Mouse (Mus musculus): Measurements from ENCODE around the gene Eme1. TPM values are rescaled to one million over a fixed set of nuclear protein-coding genes. Genes with fewer than 3 reads are reported as not detected.
"Not testable (repeated sequence)": the region's sequence is repeated elsewhere in the genome, so short reads cannot be mapped to it uniquely, and the experiment has no call there.

Eme1 gene
- total RNA-seq (2021), result 1 to 10 TPM; 1.3 to 1.6 TPM

DNA sequence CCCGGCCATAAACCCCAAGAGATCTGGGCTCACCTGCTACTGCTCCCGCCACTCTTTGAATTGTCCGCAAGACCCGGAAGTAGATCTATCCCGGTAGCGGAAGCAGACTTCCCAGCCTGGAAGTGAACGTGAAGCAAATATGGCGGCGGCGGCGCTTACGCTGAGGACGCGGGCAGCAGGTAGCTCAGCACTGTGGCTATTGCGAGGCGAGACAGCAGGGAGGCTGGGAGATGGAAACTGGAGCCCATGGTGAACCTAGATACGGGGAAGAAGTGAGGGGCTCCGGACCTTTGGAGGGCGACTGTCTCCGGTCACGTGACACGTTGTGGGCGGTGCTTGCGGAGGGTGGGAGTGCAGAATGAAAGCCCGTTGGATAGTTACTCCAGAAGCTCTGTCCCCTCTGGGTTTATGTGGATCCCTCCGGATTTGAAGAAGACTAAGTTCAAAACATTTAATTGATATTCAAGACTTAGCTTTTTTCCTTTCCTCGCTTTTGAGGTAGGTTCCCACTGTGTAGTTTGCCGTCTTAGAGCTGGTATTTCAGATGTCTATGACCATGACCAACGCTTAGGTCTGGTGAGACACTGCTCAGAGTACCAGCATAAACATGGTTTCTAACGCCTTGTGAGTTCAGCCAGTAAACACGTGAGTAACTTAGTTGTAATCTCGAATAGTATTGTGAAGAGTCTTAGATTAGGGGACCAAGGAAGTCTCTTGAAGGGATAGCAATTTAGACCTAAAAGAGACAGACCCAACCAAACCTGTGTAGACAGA lies at the start of gene Eme1, which contains the start of gene Mrpl27:
TSS of gene Eme1 (minus strand) at position 302 of the 774 bp plus-strand sequence.
TSS of gene Mrpl27 (plus strand) at position 105 of the 774 bp plus-strand sequence.
- intact Hi-C loops (cut with DNase I), result no loop called here
- peak; percentile 79 for DNase-seq

DNA sequence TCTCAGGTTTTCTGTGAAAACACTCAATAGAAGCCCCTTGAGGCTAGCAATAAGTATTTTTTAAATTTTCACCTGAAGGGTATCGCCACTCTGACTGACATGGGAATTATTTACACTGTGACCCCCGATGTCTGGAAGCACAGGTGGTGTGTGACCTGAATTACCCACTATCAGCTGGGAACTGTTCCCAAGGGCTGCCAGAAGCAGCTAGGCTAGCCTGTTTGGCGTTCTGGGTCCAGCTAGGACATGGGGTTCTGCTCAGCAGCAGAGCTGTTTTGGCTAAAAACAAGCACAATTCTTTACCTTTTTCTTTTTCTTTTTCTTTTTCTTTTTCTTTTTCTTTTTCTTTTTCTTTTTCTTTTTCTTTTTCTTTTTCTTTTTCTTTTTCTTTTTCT lies 48.4 kb upstream of the Eme1 start:
- intact Hi-C loops (cut with DNase I), result no loop called here
- DNase-seq, result no peak

DNA sequence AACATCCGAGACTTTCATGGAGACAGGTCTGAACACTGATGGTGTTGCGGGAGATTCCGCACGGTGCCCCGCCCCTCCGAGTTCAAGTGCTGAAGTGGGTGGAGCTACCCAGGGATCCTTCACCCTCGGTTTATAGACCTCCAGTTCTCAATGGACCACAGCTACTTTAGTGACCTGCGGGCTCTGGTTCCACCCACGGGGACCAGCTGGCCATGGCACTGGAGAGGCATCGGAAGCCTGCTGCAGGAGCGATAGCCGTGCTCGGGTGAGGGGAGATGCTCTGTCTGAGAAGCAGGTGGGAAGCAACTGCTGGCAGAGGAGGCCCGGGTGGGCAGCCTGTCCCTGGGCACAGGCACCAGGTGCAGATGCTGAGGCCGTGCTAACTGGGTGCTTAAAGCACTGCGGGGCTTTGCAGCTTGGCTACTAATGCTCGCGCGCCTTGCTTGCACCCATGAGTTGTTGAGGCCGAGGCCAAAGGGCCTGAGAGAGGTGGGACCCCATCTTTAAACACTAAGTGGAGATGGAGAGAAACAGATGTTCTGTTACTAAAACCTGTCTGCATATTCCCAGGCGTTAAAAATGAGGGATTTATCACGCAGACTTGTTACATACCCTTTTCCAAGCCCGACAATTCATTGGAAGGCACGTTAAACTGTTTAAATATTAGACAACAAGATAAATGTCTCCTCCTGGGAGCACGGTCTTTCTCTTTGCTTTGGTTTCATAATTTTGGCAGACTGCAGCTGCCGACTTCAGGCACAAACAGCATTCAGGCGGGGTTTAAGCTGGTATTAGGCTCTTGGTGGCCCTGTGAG lies 47.8 kb upstream of the Eme1 start:
- DNase-seq, result peak; percentile 45
- intact Hi-C loops (cut with DNase I), result no loop called here

DNA sequence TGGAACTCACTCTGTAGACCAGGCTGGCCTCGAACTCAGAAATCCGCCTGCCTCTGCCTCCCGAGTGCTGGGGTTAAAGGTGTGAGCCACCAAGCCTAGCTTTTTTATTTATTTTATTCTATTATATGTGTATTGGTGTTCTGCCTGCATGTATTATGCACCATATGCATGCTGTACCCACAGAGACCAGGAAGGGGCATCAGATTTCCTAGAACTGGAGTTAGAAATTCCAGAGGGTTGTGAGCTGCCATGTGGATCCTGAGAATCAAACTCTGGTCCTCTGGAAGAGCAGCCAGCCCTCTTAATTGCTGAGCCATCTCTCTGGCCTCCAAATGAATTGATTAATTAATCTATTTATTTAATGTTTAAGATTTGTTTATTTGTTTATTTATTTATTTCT lies 45.6 kb upstream of the Eme1 start:
- intact Hi-C loops (cut with DNase I), result no loop called here
- no peak for DNase-seq

DNA sequence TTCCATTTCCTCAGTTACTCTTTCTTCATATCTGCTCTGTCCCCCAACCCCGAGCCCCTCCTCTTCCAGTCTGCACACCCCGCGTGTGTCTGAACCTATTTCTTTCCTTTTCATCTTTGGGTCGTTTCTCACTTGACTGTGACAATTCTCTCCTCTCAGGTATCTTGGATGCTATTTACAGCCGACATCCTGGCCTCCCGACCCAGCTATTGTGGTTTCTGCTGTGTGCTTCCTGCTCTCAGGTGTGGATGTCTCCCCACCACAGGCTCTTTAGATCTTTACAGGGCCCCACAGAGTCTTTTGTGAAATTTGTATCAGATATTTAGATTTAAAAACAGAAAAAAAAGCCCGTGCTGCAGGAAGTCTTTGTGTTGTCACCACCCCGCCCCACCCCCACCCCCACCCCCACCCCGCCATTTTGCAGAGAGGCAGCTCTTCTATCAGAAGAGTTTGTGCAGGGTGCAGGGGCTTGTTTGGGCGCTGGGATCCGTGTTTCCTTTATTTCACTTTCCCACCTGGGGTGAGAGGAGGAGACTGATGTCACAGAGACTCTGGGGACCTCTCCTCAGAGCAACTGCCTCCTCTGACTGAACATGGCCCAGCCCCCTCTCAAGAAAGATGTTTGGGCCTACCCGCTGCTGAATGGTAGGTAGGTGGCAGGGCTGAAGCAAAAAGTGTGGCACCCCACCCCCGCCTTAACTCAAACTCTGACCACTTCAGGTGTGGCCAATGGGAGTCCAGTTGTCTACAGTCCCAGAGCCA lies 44.1 kb upstream of the Eme1 start:
- DNase-seq, result no peak
- intact Hi-C loops (cut with DNase I), result no loop called here

DNA sequence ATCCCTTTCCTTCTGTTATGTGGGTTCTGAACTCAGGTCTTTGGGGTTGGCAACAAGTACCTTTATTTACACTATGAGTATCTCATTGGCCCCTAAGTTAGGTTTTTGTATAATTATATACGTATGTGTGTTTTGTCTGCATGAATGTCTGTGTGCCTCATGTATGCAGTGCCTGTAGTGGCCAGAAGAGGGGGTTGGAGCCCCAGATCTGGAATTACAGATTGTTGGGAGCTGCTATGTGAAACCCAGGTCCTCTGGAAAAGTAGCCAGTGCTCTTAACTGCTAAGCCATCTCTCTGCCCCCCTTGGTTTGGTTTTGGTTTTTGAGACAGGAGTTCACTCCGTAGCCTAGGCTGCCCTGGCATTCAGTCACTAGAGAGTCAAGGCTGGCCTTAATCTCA lies 43.4 kb upstream of the Eme1 start:
- no peak for DNase-seq
- intact Hi-C loops (cut with DNase I), result no loop called here

DNA sequence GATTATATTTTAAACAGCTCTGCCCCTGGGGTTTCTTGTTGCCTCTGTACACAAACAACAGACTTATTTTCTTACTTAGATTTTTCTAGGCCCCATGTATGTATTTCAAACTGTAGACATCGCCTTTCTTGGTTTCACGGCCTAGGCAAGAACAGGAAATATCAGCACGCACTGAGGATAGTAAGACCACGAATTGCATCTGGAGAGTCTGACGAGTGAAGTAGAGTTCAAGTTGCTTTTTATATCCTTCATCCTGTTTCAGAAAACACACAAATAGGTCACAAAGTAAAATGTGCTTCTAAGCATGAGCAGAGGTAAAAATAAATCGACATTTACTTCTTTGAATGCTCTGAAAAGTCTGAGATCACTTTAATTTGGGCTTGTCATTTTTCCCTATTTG lies 41.7 kb upstream of the Eme1 start:
- intact Hi-C loops (cut with DNase I), result no loop called here

DNA sequence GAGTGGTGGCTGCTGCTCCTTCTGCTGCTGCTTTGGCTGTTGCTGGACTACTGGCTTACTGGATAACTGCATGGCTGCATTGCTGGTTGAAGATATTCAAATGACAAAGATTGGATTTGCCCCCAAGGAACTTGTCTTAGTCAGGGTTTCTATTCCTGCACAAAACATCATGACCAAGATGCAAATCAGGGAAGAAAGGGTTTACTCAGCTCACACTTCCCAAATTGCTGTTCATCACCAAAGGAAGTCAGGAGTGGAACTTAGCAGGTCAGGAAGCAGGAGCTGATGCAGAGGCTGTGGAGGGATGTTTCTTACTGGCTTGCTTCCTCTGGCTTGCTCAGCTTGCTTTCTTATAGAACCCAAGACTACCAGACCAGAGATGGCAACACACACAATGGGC lies 38.7 kb upstream of the Eme1 start:
- DNase-seq; intact Hi-C loops (cut with DNase I): not testable (repeated sequence)

More for the DNA sequence above, 41.7 kb upstream of the Eme1 start:
- no peak for DNase-seq

DNA sequence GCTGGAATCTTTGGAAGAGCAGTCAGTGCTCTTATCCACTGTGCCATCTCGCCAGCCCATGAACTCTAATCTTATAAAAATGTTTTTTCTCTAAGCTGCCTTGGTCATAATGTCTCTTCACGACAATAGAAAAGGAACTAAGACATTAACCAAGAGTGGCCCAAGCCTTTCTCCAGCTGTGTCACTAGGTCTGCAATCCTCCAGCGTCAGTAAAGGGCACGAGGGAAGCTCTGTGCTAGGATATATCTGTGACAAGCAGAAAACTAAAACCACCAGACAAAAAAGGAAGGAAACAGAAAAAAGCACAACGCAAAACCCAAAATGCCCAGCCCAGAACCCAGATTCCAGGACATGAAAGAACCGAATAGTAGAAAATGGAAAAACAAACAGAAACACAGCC lies 33.4 kb upstream of the Eme1 start:
- intact Hi-C loops (cut with DNase I), result no loop called here
- DNase-seq, result no peak

DNA sequence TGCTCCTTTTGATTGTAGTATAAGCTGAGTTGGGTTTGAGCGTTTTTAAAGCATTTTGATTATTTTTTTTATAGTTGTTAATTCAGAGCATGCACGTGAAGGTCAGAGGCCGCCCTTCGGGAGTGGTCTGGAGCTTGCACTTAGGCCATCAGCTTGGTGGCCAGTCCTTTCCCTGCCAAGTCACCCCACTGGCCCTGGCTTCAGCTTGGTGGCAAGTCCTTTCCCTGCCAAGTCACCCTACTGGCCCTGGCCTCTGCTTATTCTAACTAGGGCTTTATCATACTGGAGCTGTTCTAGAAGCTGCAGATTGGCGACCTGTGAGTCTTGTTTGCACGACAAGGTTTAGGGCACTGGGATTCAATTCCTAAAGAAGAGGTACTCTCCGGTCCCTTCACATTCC lies 28.7 kb upstream of the Eme1 start:
- no peak for DNase-seq
- intact Hi-C loops (cut with DNase I), result no loop called here

DNA sequence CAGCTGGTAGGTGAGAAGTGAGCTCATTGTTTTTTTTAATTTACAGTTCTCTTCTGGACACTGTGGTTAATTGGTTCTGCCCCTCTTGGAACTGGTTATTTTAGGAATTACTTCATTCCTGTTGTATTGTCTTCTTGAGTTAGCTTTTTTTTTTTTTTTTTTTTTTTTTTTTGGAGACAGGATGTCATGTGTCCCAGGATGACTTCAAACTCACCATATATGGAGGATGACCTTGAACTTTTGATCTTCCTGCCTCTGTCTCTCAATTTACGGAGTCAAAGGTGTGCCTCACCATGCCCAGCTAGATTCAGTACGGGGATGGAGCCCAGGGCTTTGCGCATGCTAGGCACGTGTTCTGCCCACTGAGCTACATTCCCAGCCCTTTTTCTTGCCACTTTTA lies 27.9 kb upstream of the Eme1 start:
- no peak for DNase-seq
- intact Hi-C loops (cut with DNase I), result no loop called here

DNA sequence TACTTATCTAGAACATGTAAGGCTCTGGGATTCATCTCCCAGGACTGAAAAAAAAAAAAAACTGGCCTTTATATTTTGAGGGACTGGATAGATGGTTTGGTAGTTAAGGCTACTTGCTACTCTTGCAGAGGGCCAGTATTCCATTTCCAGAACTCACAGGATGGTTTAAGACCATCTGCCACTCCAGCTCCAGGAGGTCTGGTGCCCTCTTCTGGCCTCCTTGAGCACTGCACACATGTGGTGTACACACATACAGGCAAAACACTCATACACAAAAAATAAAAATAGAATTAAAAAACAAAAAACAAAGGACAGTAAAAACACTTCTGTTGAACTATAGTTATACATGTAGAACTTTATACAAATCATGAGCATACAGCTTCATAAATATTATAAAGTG lies 26.9 kb upstream of the Eme1 start:
- DNase-seq, result no peak
- intact Hi-C loops (cut with DNase I), result no loop called here

DNA sequence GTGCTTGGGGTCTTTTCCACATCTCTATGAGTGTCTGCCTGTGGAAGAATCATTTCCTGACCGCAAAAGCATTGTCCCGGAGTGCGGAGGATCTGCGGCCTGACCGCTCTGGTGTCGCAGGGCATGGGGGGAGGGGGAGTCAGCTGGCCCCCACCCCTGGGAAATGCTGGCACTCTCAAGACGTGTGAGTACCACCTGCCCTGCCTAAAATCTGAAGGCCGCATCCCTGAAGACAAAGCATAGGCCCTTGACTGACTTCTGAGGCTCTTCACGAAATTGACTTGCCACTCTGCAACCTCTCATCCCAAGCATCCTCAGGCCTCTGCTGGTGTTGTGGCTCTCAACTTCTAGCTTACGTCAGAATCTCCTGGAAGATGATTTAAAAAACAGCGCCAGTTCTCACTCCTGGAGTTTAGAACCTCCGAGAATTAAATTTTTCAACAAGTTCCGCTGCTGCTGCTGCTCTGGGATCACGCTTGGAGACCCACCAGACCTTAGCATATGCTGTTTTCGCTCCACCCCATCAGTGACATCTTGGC lies 23.9 kb upstream of the Eme1 start:
- intact Hi-C loops (cut with DNase I), result no loop called here
- no peak for DNase-seq

DNA sequence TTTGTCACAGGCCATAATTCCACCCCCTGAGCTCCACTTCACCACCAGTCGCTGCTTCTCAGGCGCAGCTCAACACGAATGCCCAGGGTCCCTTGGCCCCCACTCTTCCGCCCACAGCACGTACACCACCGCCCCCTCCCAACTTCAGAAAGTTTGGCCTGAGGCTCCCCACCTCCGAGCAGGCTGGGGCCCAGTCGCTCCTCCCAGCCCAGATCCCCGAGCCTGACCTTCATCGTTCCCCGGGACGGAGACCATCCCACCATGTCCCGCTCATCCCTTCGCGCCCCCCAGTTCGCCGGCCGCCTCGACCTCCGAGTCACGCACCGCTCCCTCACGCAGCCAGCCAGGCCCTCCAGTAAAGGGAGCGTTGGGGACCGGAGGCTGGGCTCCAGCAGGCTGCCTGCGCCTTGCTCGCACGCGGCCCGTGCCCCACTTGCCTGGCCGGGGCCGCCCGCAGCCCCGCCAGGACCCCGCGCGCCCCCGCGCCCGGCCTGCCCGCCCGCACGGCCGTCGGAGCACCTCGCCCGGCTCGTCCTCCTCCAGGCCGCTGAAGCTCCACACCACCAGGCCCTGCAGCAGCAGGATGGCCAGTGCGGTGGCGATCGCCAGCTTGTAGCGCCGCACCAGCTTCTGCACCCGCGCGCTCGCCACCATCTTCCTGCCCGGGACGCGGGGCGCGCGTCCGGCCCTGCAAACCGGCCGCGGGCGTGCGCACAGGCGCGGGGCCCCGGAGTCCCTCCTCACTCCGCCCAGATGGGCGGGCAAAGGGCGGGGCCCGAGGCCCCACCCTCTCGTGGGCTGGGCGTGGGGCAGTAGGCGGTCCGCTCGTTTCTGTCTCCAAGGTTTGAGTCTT lies 23.2 kb upstream of the Eme1 start, which contains the start of gene Xylt2:
TSS of gene Xylt2 (minus strand) at position 762 of the 853 bp plus-strand sequence.
- peak; percentile 94 for DNase-seq
- intact Hi-C loops (cut with DNase I), result no loop called here

DNA sequence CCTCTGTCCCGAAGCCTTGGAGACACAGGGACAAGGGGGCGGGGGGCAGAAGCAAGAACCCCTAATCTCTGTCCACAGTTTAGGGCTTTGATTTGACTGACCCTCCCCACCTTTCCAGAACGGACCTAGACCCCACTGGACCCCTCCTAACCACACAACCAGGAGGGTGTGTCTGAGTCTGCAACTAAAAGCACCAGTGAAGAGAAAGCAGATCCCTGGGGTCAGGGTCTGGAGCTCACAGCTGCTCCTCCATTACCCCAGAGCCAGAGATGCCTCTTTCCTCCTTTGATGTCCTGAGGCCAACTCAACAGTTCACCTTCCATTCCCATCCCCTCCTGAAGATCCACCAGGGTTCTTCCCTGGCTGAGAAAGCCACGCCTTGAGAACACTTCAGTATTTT lies 22.5 kb upstream of the Eme1 start:
- intact Hi-C loops (cut with DNase I), result no loop called here
- no peak for DNase-seq

DNA sequence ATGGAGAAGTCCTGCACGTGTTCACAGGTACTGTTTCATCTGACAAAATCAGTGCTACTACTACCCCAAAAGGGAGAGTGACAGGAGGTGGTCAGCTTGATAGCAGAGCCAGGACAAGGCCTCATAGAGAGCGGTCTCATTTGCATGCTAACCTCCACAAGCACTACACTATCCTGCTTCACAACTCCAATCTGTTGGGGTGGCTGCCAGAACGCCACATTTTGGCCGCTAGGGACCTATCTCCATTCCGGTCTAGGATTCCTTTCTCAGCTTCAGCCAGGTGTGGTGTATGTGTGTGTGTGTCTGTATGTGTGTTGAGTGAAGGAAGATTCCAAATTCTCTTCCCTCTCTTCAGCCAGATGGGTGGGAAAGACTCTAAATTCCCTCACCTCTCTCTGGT lies 21.7 kb upstream of the Eme1 start:
- intact Hi-C loops (cut with DNase I), result no loop called here
- DNase-seq, result no peak

DNA sequence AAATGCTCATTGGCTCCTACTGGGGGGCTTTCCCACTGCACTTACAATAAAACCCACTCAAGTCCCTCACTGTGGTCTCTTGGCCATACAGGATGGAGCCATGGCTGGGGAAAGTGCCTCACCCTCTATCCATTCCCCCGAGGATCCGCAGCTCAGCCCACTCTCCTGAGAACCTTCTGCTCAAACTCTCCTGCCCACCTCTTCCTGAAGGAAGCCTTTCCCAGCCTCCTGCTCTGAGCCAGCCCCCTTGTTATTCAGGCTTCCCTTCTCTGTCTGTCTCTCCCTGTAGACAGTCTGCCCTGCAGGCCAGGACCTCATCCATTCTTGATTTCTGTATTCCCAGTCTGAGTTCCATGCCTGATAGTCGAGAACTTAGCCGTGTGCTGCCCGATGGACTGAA lies 21.2 kb upstream of the Eme1 start:
- intact Hi-C loops (cut with DNase I), result no loop called here

DNA sequence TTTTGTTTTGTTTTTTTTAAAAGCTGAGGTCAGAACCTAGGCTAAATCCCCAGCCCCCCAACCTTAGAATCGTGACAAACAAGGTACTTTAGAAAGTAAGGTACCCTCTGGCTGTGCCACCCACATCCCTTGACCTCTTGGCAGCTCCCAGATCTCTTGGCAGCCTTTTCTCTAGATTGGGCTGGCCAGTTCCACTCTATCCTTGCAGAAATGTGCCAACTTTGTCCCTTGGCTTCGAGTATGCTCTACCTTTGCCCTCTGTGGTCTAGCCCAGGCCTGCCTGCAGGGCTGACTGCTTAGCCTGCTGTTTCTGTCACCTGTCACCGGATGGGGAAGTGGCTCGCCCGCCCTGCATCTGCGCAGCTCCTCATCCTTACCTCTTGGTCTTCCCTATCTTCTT lies 11.5 kb upstream of the Eme1 start:
- intact Hi-C loops (cut with DNase I), result no loop called here
- DNase-seq, result no peak

More for the DNA sequence above, 21.2 kb upstream of the Eme1 start:
- DNase-seq, result no peak

DNA sequence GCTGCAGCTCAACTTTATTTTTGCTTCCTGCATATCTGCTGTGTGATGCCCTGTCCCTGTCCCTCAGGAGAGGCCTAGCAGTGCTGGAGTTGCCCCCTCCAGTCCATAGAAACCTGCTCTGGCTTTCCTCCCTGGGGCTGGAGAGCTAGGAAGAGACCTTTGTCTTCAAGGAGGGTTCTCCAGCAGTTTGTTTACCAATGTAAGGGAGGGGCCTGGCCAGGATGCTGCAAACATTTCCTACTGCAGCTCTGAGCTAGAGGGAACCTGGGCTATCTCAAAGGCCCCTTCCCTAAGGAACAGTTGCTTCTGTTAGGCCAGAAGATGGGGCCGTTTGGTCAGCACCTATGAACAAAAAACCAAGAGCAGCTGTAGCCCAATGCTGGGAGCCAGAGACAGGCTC lies 7.6 kb upstream of the Eme1 start:
- intact Hi-C loops (cut with DNase I), result no loop called here
- DNase-seq, result no peak

DNA sequence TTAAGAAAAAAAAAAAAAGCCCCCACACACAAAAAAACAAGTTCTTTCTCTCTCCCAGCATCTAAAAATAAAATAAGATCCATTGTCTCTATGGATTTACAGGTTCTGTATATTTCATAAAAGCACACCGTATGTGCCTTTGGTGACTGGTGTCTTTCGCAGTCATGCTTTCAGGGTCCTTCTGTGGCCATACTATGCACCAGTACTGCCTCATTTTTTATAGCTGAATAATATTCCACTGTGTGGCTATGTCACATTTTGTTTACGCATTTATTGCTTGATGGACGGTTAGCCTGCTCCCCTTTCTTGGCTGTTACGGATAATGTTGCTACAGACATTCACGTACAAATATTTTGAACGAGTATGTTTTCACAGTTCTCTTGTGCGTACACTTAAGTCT lies 791 bp downstream of the Eme1 start:
- no peak for DNase-seq
- intact Hi-C loops (cut with DNase I), result no loop called here
